Mouse (Mus musculus) heart, adult 2 months (tissue): ENCODE results near the gene Lats2.

Source experiments
- CTCF ChIP-seq: fragments of 200-600 bp; IDR thresholded peaks from 2 replicates; pipeline ENCODE4 v1.8.1; 2022; ENCODE audit warnings: antibody characterized with exemption, mild to moderate bottlenecking, moderate library complexity
- POLR2A ChIP-seq: fragments of 200-500 bp; IDR thresholded peaks from 2 replicates; pipeline ENCODE4 v1.6.1; 2011; ENCODE audit warnings: mild to moderate bottlenecking, low read depth, low read length, control low read depth; ENCODE audit not compliant: insufficient read depth

- no peak for TF ChIP-seq CTCF
- TF ChIP-seq POLR2A, result no peak
Observed at GRCm38 (mm10) chr14:57687441-57687840, 70.7 kb downstream of the Lats2 start.
